Mouse (Mus musculus): ENCODE measurements around the gene Npas1. TPM values are rescaled to one million over a fixed set of nuclear protein-coding genes. Genes with fewer than 3 reads are reported as not detected.

Npas1 gene
- total and polyA plus RNA-seq, 2 experiments from 2014 or later, result 9.4 to 9.5 TPM

DNA sequence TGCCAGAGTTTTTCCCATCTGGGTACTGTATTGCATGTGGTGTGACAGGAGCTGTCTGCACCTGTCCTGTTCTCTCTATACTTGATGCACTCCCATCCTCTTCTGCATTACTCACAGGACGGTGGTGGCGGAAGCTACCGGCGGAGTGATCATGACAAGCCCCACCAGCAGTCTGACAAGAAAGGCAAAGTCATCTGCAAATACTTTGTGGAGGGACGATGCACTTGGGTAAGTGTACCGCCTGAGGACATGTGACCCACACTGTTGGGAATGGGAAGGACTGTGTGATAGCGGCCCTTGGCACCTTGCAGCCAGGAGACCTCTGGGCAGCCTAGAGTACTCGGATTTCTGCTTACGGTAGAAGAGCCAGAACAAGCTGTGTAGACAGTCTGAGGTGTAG lies 53.8 kb downstream of the Npas1 start:
- no peak for DNase-seq (ENCODE audit: low spot score)
- no peak overlapping the region for H3K27ac ChIP-seq (ENCODE audit: low read depth, low read length)
- no peaks in the 10 kb centered on the region for H3K9me3 ChIP-seq (ENCODE audit: low read length)
- 94% methylated on average over 9 of the region's 9 CpGs for WGBS
- H3K36me3 ChIP-seq (ENCODE audit: insufficient read depth, low read length), result peaks cover 73% of the 10 kb centered on the region
- no peak for TF ChIP-seq CTCF (IDR thresholded peaks at IDR 0.05)
- no peak for ATAC-seq (ENCODE audit: low FRiP score)
- no peak overlapping the region for H3K4me3 ChIP-seq (ENCODE audit: low read depth, low read length)
- H3K27me3 ChIP-seq (ENCODE audit: insufficient read depth, low read length), result no peaks in the 10 kb centered on the region
- H3K9ac ChIP-seq (replicated peaks; ENCODE audit: low read length, poor library complexity, severe bottlenecking), result no peak overlapping the region
- no peak overlapping the region for H3K4me2 ChIP-seq (ENCODE audit: low read depth, low read length, poor library complexity, severe bottlenecking)
- no peaks in the 10 kb centered on the region for H3K4me1 ChIP-seq (ENCODE audit: insufficient read depth, low read length)

DNA sequence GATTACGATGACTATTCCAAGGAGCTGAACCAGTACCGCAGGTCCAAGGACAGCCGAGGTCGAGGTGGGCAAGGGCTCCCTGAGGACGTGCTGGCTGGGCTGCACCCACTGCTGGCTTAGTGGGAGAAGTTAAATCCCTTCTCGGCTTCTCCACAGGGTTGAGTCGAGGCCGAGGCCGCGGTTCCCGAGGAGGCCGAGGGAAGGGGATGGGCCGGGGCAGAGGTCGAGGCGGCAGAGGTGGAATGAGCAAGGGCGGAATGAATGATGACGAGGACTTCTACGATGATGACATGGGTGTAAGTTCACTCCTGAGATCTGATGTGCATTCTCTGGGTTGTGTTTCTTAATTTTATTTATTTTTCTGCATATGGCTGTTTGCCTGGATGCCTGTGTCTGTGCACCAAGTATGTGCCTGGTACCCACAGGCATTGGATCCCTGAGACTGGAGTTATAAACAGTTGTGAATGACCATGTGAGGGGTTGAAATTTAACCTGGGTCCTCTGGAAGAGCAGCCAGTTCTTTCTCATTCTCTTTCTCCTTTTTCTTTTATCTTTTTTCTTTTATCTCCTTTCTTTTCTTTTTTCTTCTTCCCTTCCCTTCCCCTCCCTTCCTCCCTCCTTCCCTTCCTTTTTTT lies 55.2 kb downstream of the Npas1 start:
- WGBS, result 87% methylated on average over 18 of the region's 18 CpGs
- Histone ChIP-seq H3K4me1 (ENCODE audit: insufficient read depth, low read length) (no peaks in the 10 kb centered on the region), H3K27ac (ENCODE audit: low read depth, low read length) (no peak overlapping the region), H3K4me2 (ENCODE audit: low read depth, low read length, poor library complexity, severe bottlenecking) (no peak overlapping the region), H3K27me3 (ENCODE audit: insufficient read depth, low read length) (no peaks in the 10 kb centered on the region), H3K36me3 (ENCODE audit: insufficient read depth, low read length) (peaks cover 64% of the 10 kb centered on the region), H3K4me3 (ENCODE audit: low read depth, low read length) (no peak overlapping the region), H3K9me3 (ENCODE audit: low read length) (no peaks in the 10 kb centered on the region), H3K9ac (replicated peaks; ENCODE audit: low read length, poor library complexity, severe bottlenecking) (no peak overlapping the region)
- ATAC-seq (ENCODE audit: low FRiP score) (no peak), DNase-seq (ENCODE audit: low spot score) (no peak)
- no peak for TF ChIP-seq CTCF (IDR thresholded peaks at IDR 0.05)

DNA sequence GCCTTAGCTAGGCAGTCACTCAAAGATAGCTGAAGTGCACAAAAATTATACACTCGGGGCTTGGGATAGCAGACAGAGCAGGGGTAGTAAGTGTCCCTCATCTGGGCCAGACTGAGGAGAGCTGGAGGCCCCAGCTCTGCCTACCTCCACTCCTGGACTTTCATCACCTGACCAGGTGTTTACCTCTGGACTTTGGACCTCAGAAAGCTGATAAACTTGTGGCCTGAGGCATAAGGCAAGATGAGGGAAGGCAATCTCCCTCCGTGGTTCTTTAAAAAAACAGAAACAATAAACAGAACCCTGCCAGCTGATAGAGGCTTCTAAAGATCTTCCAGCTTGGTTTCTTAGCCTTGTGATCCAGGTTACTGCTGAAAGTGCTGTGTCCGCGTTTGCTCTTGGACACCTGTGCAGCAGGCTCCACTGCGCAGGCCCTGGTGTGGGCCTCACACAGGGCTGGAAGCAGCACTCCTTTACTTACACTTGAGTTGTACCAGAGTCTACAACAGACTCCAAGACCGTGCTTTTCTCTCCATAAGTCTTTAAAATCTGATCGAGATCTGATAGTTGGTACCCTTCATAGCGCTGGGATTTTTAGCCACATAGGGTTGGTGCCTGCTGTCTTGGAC lies 56.9 kb downstream of the Npas1 start:
- TF ChIP-seq CTCF (IDR thresholded peaks at IDR 0.05), result no peak
- ATAC-seq (ENCODE audit: low FRiP score) (no peak), DNase-seq (ENCODE audit: low spot score) (no peak)
- H3K9ac ChIP-seq (replicated peaks; ENCODE audit: low read length, poor library complexity, severe bottlenecking), result no peak overlapping the region
- no peaks in the 10 kb centered on the region for H3K9me3 ChIP-seq (ENCODE audit: low read length)
- no peak overlapping the region for H3K4me3 ChIP-seq (ENCODE audit: low read depth, low read length)
- H3K4me1 ChIP-seq (ENCODE audit: insufficient read depth, low read length), result no peaks in the 10 kb centered on the region
- H3K27ac ChIP-seq (ENCODE audit: low read depth, low read length), result no peak overlapping the region
- H3K27me3 ChIP-seq (ENCODE audit: insufficient read depth, low read length), result no peaks in the 10 kb centered on the region
- WGBS, result 98% methylated on average over 8 of the region's 8 CpGs
- peaks cover 60% of the 10 kb centered on the region for H3K36me3 ChIP-seq (ENCODE audit: insufficient read depth, low read length)
- H3K4me2 ChIP-seq (ENCODE audit: low read depth, low read length, poor library complexity, severe bottlenecking), result no peak overlapping the region

DNA sequence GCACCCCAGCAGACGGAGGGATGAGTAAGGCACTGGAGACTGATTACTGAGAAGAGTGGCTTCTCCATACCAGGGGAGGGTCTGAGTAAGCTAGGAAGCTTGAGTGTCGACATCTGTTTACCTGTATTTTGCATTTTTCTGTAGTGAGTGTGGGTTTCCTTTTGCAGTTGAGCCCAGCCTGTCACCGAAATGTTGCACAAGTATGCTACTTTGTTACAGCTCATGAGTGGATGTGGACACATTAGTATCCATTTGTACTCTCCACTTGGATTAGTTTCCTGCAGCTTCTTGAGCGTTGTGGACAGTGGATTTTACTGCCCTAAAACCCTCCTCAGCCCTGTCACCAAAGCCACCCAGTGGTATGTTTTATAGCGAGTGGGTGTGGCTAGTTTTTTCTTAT lies 58.8 kb downstream of the Npas1 start:
- H3K9ac ChIP-seq (replicated peaks; ENCODE audit: low read length, poor library complexity, severe bottlenecking), result no peak overlapping the region
- H3K27ac ChIP-seq (ENCODE audit: low read depth, low read length), result no peak overlapping the region
- peaks cover 42% of the 10 kb centered on the region for H3K36me3 ChIP-seq (ENCODE audit: insufficient read depth, low read length)
- 92% methylated on average over 5 of the region's 5 CpGs for WGBS
- DNase-seq (ENCODE audit: low spot score), result no peak
- no peaks in the 10 kb centered on the region for H3K4me1 ChIP-seq (ENCODE audit: insufficient read depth, low read length)
- TF ChIP-seq CTCF (IDR thresholded peaks at IDR 0.05), result no peak
- ATAC-seq (ENCODE audit: low FRiP score), result no peak
- H3K4me3 ChIP-seq (ENCODE audit: low read depth, low read length), result no peak overlapping the region
- no peak overlapping the region for H3K4me2 ChIP-seq (ENCODE audit: low read depth, low read length, poor library complexity, severe bottlenecking)
- no peaks in the 10 kb centered on the region for H3K27me3 ChIP-seq (ENCODE audit: insufficient read depth, low read length)
- H3K9me3 ChIP-seq (ENCODE audit: low read length), result no peaks in the 10 kb centered on the region

DNA sequence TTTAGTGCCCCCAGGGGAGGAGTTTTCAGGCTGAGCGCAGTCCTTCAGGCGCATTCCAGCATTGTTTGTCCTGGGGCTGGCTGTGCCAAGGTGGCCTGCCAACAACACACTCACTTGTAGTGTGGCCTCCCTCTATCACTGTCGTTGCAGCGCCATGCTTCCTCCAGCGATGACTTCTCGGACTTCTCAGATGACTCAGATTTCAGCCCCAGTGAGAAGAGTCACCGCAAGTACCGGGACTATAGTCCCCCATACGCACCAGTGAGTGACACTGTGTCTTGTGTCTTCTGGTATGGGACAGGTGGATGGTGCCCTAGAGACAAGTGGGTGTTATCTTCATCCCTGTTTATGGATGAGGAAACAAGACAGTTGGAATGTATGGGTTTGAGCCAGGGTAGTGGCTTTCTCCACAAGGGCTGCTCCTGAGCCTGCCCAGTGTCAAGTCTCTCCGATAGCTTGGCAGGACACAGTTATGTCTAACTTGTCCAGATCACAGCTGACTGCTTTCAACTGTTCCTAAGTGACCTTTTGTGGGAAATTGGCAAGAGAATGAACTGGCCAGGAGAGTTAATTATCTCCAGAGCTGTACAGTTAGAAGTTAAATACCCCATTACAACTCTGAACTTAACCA lies 60.3 kb downstream of the Npas1 start:
- Histone ChIP-seq H3K27me3 (ENCODE audit: insufficient read depth, low read length) (no peaks in the 10 kb centered on the region), H3K27ac (ENCODE audit: low read depth, low read length) (no peak overlapping the region), H3K4me1 (ENCODE audit: insufficient read depth, low read length) (no peaks in the 10 kb centered on the region; the same call in 1 of the 2 replicates), H3K9ac (replicated peaks; ENCODE audit: low read length, poor library complexity, severe bottlenecking) (no peak overlapping the region), H3K4me3 (ENCODE audit: low read depth, low read length) (no peak overlapping the region), H3K36me3 (ENCODE audit: insufficient read depth, low read length) (peaks cover 37% of the 10 kb centered on the region), H3K9me3 (ENCODE audit: low read length) (no peaks in the 10 kb centered on the region), H3K4me2 (ENCODE audit: low read depth, low read length, poor library complexity, severe bottlenecking) (no peak overlapping the region)
- TF ChIP-seq CTCF (IDR thresholded peaks at IDR 0.05), result no peak
- DNase-seq (ENCODE audit: low spot score) (no peak), ATAC-seq (ENCODE audit: low FRiP score) (no peak)
- WGBS, result 87% methylated on average over 10 of the region's 10 CpGs

DNA sequence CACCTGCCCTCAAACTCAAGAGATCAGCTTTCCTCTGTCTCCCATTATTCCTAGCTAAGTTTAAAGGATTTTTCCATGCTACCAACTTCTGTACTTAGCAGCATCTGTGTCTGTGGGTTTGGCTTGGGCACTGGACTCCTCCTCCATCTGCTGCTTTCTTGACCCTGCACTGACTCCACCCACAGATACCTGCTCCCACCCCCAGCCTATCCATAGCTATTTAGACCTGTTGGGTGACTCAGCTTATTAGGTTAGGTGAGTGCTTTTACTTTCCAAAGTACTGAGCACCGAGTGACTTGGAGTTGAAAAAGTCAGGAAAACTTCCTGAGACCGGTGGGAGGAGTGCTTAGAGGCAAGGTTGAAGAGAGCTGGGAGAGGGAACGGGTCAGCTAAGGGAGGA lies 62.1 kb downstream of the Npas1 start:
- Histone ChIP-seq H3K4me2 (ENCODE audit: low read depth, low read length, poor library complexity, severe bottlenecking) (no peak overlapping the region), H3K27me3 (ENCODE audit: insufficient read depth, low read length) (no peaks in the 10 kb centered on the region), H3K9ac (replicated peaks; ENCODE audit: low read length, poor library complexity, severe bottlenecking) (no peak overlapping the region), H3K4me3 (ENCODE audit: low read depth, low read length) (no peak overlapping the region), H3K27ac (ENCODE audit: low read depth, low read length) (no peak overlapping the region), H3K36me3 (ENCODE audit: insufficient read depth, low read length) (peaks cover 20% of the 10 kb centered on the region), H3K9me3 (ENCODE audit: low read length) (no peaks in the 10 kb centered on the region), H3K4me1 (ENCODE audit: insufficient read depth, low read length) (no peaks in the 10 kb centered on the region; the same call in 1 of the 2 replicates)
- no peak for DNase-seq (ENCODE audit: low spot score)
- 80% methylated on average over 3 of the region's 3 CpGs for WGBS
- no peak for TF ChIP-seq CTCF (IDR thresholded peaks at IDR 0.05)
- ATAC-seq (ENCODE audit: low FRiP score), result no peak

All from midbrain, postnatal 0 days (tissue).